ENCODE assay signal across 8 mouse cellular contexts in the genomic region with DNA sequence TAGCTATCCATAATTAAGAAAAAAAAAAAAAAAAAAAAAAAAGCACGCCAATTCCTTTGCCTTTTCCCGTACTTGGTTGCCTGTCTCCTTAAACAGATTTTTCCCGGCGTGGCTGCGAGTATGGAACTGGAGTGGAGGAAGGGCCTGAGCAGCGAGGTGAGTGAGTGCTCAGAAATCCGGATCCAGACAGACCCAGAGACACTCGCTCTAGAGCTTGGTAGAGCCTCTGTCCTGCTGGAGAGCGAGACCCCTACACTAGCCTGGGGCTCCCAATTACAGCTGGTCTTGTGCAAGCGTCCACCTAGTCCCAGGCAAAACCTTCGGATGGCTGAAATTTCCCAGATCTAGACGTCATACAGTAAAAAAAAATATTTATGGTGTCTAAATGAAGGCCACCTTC. TPM values are rescaled to one million over a fixed set of nuclear protein-coding genes. Genes with fewer than 3 reads are reported as not detected.
DNase-seq lines count a peak whose midpoint lies in the region; ATAC-seq and TF ChIP-seq lines count a peak whose summit lies in the region.

No protein-coding gene starts in this region.

- no peaks in the 10 kb centered on the region for H3K9me3 ChIP-seq in heart, postnatal 0 days (replicated peaks; ENCODE audit: control insufficient read depth, low read length)
- no peaks in the 10 kb centered on the region for H3K9me3 ChIP-seq in liver, embryonic 12.5 days (replicated peaks)

- H3K27ac ChIP-seq in cerebellum, adult 2 months (ENCODE audit: insufficient read depth, low read length): peak overlapping the region; percentile 55; the same call in 1 of the 2 replicates
- no peak overlapping the region for H3K27ac ChIP-seq in heart, postnatal 0 days (ENCODE audit: low read depth)
- H3K27ac ChIP-seq in liver, embryonic 12.5 days: peak overlapping the region; percentile 93

- WGBS in cerebellum, adult 2 months: under 1% methylated on average over 12 of the region's 12 CpGs
- WGBS in heart, postnatal 0 days: 2% methylated on average over 12 of the region's 12 CpGs
- whole genome bisulfite sequencing in liver, embryonic 12.5 days (ENCODE audit: insufficient replicate concordance): under 1% methylated on average over 12 of the region's 12 CpGs

- peak in 1 of 2 experiments; percentile 46 for DNase-seq in cerebellum, adult 2 months
- no peak for DNase-seq in cerebellum, adult 11-12 months
- peak; percentile 5 for DNase-seq in urinary bladder, postnatal 14 days (ENCODE audit: low spot score)
- DNase-seq in urinary bladder, postnatal 10 days (ENCODE audit: low spot score): no peak
- peak; percentile 12 for DNase-seq in heart, postnatal 0 days (ENCODE audit: low spot score)
- peak; percentile 30 for DNase-seq in right cerebral cortex, postnatal 4 days

- no peak for TF ChIP-seq CTCF in cerebellum, adult 2 months (IDR thresholded peaks at IDR 0.05; ENCODE audit: borderline replicate concordance, insufficient read depth, low read depth, low read length)
- no peak for TF ChIP-seq CTCF in heart, postnatal 0 days (IDR thresholded peaks at IDR 0.05; ENCODE audit: low read depth)

- peak overlapping the region; percentile 89 for H3K4me2 ChIP-seq in heart, postnatal 0 days (ENCODE audit: low read depth, low read length)
- peak overlapping the region; percentile 85 for H3K4me2 ChIP-seq in liver, embryonic 12.5 days

- TF ChIP-seq POLR2A in cerebellum, adult 2 months (IDR thresholded peaks at IDR 0.05; ENCODE audit: borderline replicate concordance, insufficient read depth, low read length): no peak

- H3K36me3 ChIP-seq in heart, postnatal 0 days (replicated peaks; ENCODE audit: control insufficient read depth, insufficient read depth, low read length): no peaks in the 10 kb centered on the region
- peaks cover 23% of the 10 kb centered on the region for H3K36me3 ChIP-seq in liver, embryonic 12.5 days

- peak overlapping the region; percentile 12; the same call in 1 of the 2 replicates for H3K9ac ChIP-seq in heart, postnatal 0 days (replicated peaks; ENCODE audit: low read depth, low read length)
- H3K9ac ChIP-seq in liver, embryonic 12.5 days: peak overlapping the region; percentile 91

- no peak for TF ChIP-seq EP300 in heart, postnatal 0 days (IDR thresholded peaks at IDR 0.05; ENCODE audit: low read depth)

- peak overlapping the region; percentile 83 for H3K4me3 ChIP-seq in cerebellum, adult 2 months (replicated peaks; ENCODE audit: insufficient read depth, low read depth, low read length)
- peak overlapping the region; percentile 61 for H3K4me3 ChIP-seq in heart, postnatal 0 days (ENCODE audit: low read depth, low read length)
- H3K4me3 ChIP-seq in liver, embryonic 12.5 days: peak overlapping the region; percentile 97

- H3K27me3 ChIP-seq in cerebellum, adult 2 months (ENCODE audit: control insufficient read depth, insufficient read depth, low read length): no peaks in the 10 kb centered on the region
- H3K27me3 ChIP-seq in heart, postnatal 0 days (ENCODE audit: control insufficient read depth, insufficient read depth, low read length): no peaks in the 10 kb centered on the region; the same call in 1 of the 2 replicates
- no peaks in the 10 kb centered on the region for H3K27me3 ChIP-seq in liver, embryonic 12.5 days (replicated peaks)

- no peaks in the 10 kb centered on the region; the same call in 1 of the 2 replicates for H3K4me1 ChIP-seq in cerebellum, adult 2 months (ENCODE audit: control insufficient read depth, insufficient read depth, low read length)
- H3K4me1 ChIP-seq in heart, postnatal 0 days (ENCODE audit: control insufficient read depth, insufficient read depth): no peaks in the 10 kb centered on the region
- H3K4me1 ChIP-seq in liver, embryonic 12.5 days: peaks cover 84% of the 10 kb centered on the region

- peak; percentile 53; the same call in 1 of the 2 replicates for ATAC-seq in heart, postnatal 0 days (ENCODE audit: insufficient read depth, low read depth)
- ATAC-seq in liver, embryonic 12.5 days: peak; percentile 33; the same call in 1 of the 2 replicates
- ATAC-seq in activated CD4-positive, CD25-positive, alpha-beta regulatory T cell, adult 4 months: no peak

RNA-seq across cellular contexts. Expression of a gene that starts 0.6 kb away (rescaled TPM):
- 85.4 and 89.9 TPM in 2 replicates for polyA plus RNA-seq in cerebellum, adult 2 months (2012; rRNA removed)
- 8.5 and 16.3 TPM in 2 replicates for total RNA-seq in heart, postnatal 0 days (2014; rRNA removed; ENCODE audit: low replicate concordance)
- 7.8 and 8.7 TPM in 2 replicates for polyA plus RNA-seq in heart, postnatal 0 days (2015; fragmentation: Nextera tagmentation; extraction: Ambion mirVana)
- 428 and 436 TPM in 2 replicates for polyA plus RNA-seq in liver, embryonic 12.5 days (2016; fragmentation: Nextera tagmentation; extraction: Ambion mirVana)
- 10 to 100 TPM; 16.5 to 34.2 TPM for polyA plus RNA-seq in activated CD4-positive, CD25-positive, alpha-beta regulatory T cell, adult 4 months (2017; shearing (Covaris generic))

Comparison
In these comparisons a context has a peak if more than half of its experiments do, and no peak if none do; other contexts are left out.
1. DNase-seq: peak in urinary bladder, postnatal 14 days (single experiment), heart, postnatal 0 days (single experiment) and right cerebral cortex, postnatal 4 days (single experiment); none in cerebellum, adult 11-12 months (single experiment) and urinary bladder, postnatal 10 days (single experiment).
2. Peak in every context shown above with its lines, with median percentiles within 50 percentile points of each other: H3K4me3 ChIP-seq.